Mouse (Mus musculus): ENCODE measurements around the gene Angel1. TPM values are rescaled to one million over a fixed set of nuclear protein-coding genes. Genes with fewer than 3 reads are reported as not detected.

The Angel1 gene
- polyA plus RNA-seq, 1 experiment from 2014 or later: 6.2 TPM

- WGBS: 60% methylated on average over 5 of the region's 5 CpGs
- Histone ChIP-seq H3K4me2 (ENCODE audit: low read length) (no peak overlapping the region), H3K4me3 (replicated peaks; ENCODE audit: low read depth, low read length) (no peak overlapping the region), H3K27ac (no peak overlapping the region), H3K27me3 (ENCODE audit: insufficient read depth, low read length) (no peaks in the 10 kb centered on the region), H3K36me3 (ENCODE audit: insufficient read depth, low read length) (no peaks in the 10 kb centered on the region), H3K9ac (ENCODE audit: low read depth, low read length) (no peak overlapping the region), H3K9me3 (replicated peaks; ENCODE audit: low read length) (no peaks in the 10 kb centered on the region), H3K4me1 (replicated peaks; ENCODE audit: insufficient read depth, low read length) (no peaks in the 10 kb centered on the region)
- DNase-seq (ENCODE audit: low spot score) (peak; percentile 61), ATAC-seq (replicated peaks; ENCODE audit: low FRiP score, low read depth) (no peak)
- peak; percentile 83 for TF ChIP-seq CTCF (IDR thresholded peaks at IDR 0.05; ENCODE audit: low read depth)
Observed at GRCm38 (mm10) chr12:86715401-86715800, 10.9 kb downstream of the Angel1 start.

- Histone ChIP-seq H3K9me3 (replicated peaks; ENCODE audit: low read length) (no peaks in the 10 kb centered on the region), H3K9ac (ENCODE audit: low read depth, low read length) (no peak overlapping the region), H3K4me2 (ENCODE audit: low read length) (no peak overlapping the region), H3K36me3 (ENCODE audit: insufficient read depth, low read length) (no peaks in the 10 kb centered on the region), H3K4me3 (replicated peaks; ENCODE audit: low read depth, low read length) (no peak overlapping the region), H3K27me3 (ENCODE audit: insufficient read depth, low read length) (no peaks in the 10 kb centered on the region), H3K27ac (no peak overlapping the region), H3K4me1 (replicated peaks; ENCODE audit: insufficient read depth, low read length) (no peaks in the 10 kb centered on the region)
- no peak for ATAC-seq (replicated peaks; ENCODE audit: low FRiP score, low read depth)
- WGBS: 65% methylated on average over 5 of the region's 5 CpGs
- TF ChIP-seq CTCF (IDR thresholded peaks at IDR 0.05; ENCODE audit: low read depth): peak; percentile 33; the same call in 1 of the 2 replicates
- no peak for DNase-seq (ENCODE audit: low spot score)
Observed at GRCm38 (mm10) chr12:86714026-86714425, 12.2 kb downstream of the Angel1 start.

GRCm38 (mm10) chr12:86705843-86706242, 20.4 kb downstream of the Angel1 start:
- DNase-seq (ENCODE audit: low spot score) (no peak), ATAC-seq (replicated peaks; ENCODE audit: low FRiP score, low read depth) (no peak)
- WGBS: 79% methylated on average over 5 of the region's 5 CpGs
- H3K27me3 ChIP-seq (ENCODE audit: insufficient read depth, low read length): no peaks in the 10 kb centered on the region
- no peaks in the 10 kb centered on the region for H3K4me1 ChIP-seq (replicated peaks; ENCODE audit: insufficient read depth, low read length)
- no peaks in the 10 kb centered on the region for H3K9me3 ChIP-seq (replicated peaks; ENCODE audit: low read length)
- no peak overlapping the region for H3K27ac ChIP-seq
- no peaks in the 10 kb centered on the region for H3K36me3 ChIP-seq (ENCODE audit: insufficient read depth, low read length)
- no peak overlapping the region for H3K4me2 ChIP-seq (ENCODE audit: low read length)
- no peak overlapping the region for H3K4me3 ChIP-seq (replicated peaks; ENCODE audit: low read depth, low read length)
- no peak overlapping the region for H3K9ac ChIP-seq (ENCODE audit: low read depth, low read length)
- TF ChIP-seq CTCF (IDR thresholded peaks at IDR 0.05; ENCODE audit: low read depth): no peak

GRCm38 (mm10) chr12:86702690-86703089, 23.6 kb downstream of the Angel1 start:
- ATAC-seq (replicated peaks; ENCODE audit: low FRiP score, low read depth): no peak
- no peak for TF ChIP-seq CTCF (IDR thresholded peaks at IDR 0.05; ENCODE audit: low read depth)
- no peaks in the 10 kb centered on the region for H3K36me3 ChIP-seq (ENCODE audit: insufficient read depth, low read length)
- WGBS: 95% methylated on average over 3 of the region's 3 CpGs
- H3K27me3 ChIP-seq (ENCODE audit: insufficient read depth, low read length): no peaks in the 10 kb centered on the region
- no peak overlapping the region for H3K27ac ChIP-seq
- H3K9me3 ChIP-seq (replicated peaks; ENCODE audit: low read length): no peaks in the 10 kb centered on the region
- H3K4me3 ChIP-seq (replicated peaks; ENCODE audit: low read depth, low read length): no peak overlapping the region
- no peak for DNase-seq (ENCODE audit: low spot score)
- no peak overlapping the region for H3K9ac ChIP-seq (ENCODE audit: low read depth, low read length)
- H3K4me1 ChIP-seq (replicated peaks; ENCODE audit: insufficient read depth, low read length): no peaks in the 10 kb centered on the region
- H3K4me2 ChIP-seq (ENCODE audit: low read length): no peak overlapping the region

GRCm38 (mm10) chr12:86701491-86701890, 24.8 kb downstream of the Angel1 start:
- 92% methylated on average over 4 of the region's 4 CpGs for WGBS
- H3K9ac ChIP-seq (ENCODE audit: low read depth, low read length): no peak overlapping the region
- H3K4me2 ChIP-seq (ENCODE audit: low read length): no peak overlapping the region
- no peaks in the 10 kb centered on the region for H3K36me3 ChIP-seq (ENCODE audit: insufficient read depth, low read length)
- H3K27ac ChIP-seq: no peak overlapping the region
- no peaks in the 10 kb centered on the region for H3K27me3 ChIP-seq (ENCODE audit: insufficient read depth, low read length)
- H3K9me3 ChIP-seq (replicated peaks; ENCODE audit: low read length): no peaks in the 10 kb centered on the region
- H3K4me1 ChIP-seq (replicated peaks; ENCODE audit: insufficient read depth, low read length): no peaks in the 10 kb centered on the region
- H3K4me3 ChIP-seq (replicated peaks; ENCODE audit: low read depth, low read length): no peak overlapping the region
- TF ChIP-seq CTCF (IDR thresholded peaks at IDR 0.05; ENCODE audit: low read depth): no peak
- no peak for ATAC-seq (replicated peaks; ENCODE audit: low FRiP score, low read depth)
- DNase-seq (ENCODE audit: low spot score): no peak

GRCm38 (mm10) chr12:86700927-86701310, 25.3 kb downstream of the Angel1 start:
- TF ChIP-seq CTCF (IDR thresholded peaks at IDR 0.05; ENCODE audit: low read depth): no peak
- 68% methylated on average over 4 of the region's 4 CpGs for WGBS
- no peaks in the 10 kb centered on the region for H3K27me3 ChIP-seq (ENCODE audit: insufficient read depth, low read length)
- H3K4me3 ChIP-seq (replicated peaks; ENCODE audit: low read depth, low read length): no peak overlapping the region
- ATAC-seq (replicated peaks; ENCODE audit: low FRiP score, low read depth) (no peak), DNase-seq (ENCODE audit: low spot score) (no peak)
- H3K9ac ChIP-seq (ENCODE audit: low read depth, low read length): no peak overlapping the region
- no peaks in the 10 kb centered on the region for H3K9me3 ChIP-seq (replicated peaks; ENCODE audit: low read length)
- no peaks in the 10 kb centered on the region for H3K4me1 ChIP-seq (replicated peaks; ENCODE audit: insufficient read depth, low read length)
- H3K36me3 ChIP-seq (ENCODE audit: insufficient read depth, low read length): no peaks in the 10 kb centered on the region
- H3K27ac ChIP-seq: no peak overlapping the region
- no peak overlapping the region for H3K4me2 ChIP-seq (ENCODE audit: low read length)

Data from kidney, postnatal 0 days (tissue).